Mouse (Mus musculus) limb, embryonic 13.5 days (tissue): Measurements from ENCODE around the gene Gm20594. TPM values are rescaled to one million over a fixed set of nuclear protein-coding genes. Genes with fewer than 3 reads are reported as not detected.

Experiments
- ATAC-seq: fragments of 200-750 bp; cut with Nextera tagmentation; 2 replicates; pipeline ENCODE4 v1.8.0; 2017; ENCODE audit warnings: low read depth, moderate number of reproducible peaks, moderate TSS enrichment; ENCODE audit not compliant: low FRiP score
- H3K27ac ChIP-seq: fragments of 300-500 bp; sonication (generic); 2 replicates; pipeline ENCODE4 v1.5.1; 2015; ENCODE audit warnings: inconsistent platforms, mild to moderate bottlenecking, moderate library complexity
- H3K27me3 ChIP-seq: fragments of 300-500 bp; sonication (generic); 2 replicates; pipeline ENCODE4 v1.6.1; 2015; ENCODE audit warnings: mild to moderate bottlenecking, inconsistent platforms
- H3K36me3 ChIP-seq: fragments of 300-500 bp; sonication (generic); 2 replicates; pipeline ENCODE4 v1.6.1; 2015; ENCODE audit warnings: inconsistent platforms, mild to moderate bottlenecking, moderate library complexity
- H3K4me1 ChIP-seq: fragments of 300-500 bp; sonication (generic); 2 replicates; pipeline ENCODE4 v1.6.1; 2015; ENCODE audit warnings: inconsistent platforms
- H3K4me2 ChIP-seq: fragments of 300-500 bp; sonication (generic); replicated peaks from 2 replicates; pipeline ENCODE4 v1.6.1; 2015; ENCODE audit warnings: inconsistent platforms, mild to moderate bottlenecking, moderate library complexity
- H3K4me3 ChIP-seq: fragments of 300-500 bp; sonication (generic); 2 replicates; pipeline ENCODE4 v1.5.1; 2015; ENCODE audit warnings: moderate library complexity, mild to moderate bottlenecking, inconsistent platforms
- H3K9ac ChIP-seq: fragments of 300-500 bp; sonication (generic); 2 replicates; pipeline ENCODE4 v1.6.1; 2015; ENCODE audit warnings: mild to moderate bottlenecking, inconsistent platforms
- H3K9me3 ChIP-seq: fragments of 300-500 bp; sonication (generic); 2 replicates; pipeline ENCODE4 v1.6.1; 2016; ENCODE audit warnings: inconsistent platforms
- WGBS: fragments of 180-500 bp; shearing (Covaris S2); methylation state at CpG from one replicate; pipeline ENCODE4 v1.1.7; 2015; 5-methylcytosine and 5-hydroxymethylcytosine counted together
- polyA plus RNA-seq: library from polyadenylated mRNA; unstranded; fragments of >200 nt; fragmentation: Nextera tagmentation; extraction: Ambion mirVana; gene quantifications from 2 replicates; pipeline ENCODE4 v1.2.1, GENCODE M21; 2015

The Gm20594 gene
- not detected in 2 replicates for polyA plus RNA-seq

DNA sequence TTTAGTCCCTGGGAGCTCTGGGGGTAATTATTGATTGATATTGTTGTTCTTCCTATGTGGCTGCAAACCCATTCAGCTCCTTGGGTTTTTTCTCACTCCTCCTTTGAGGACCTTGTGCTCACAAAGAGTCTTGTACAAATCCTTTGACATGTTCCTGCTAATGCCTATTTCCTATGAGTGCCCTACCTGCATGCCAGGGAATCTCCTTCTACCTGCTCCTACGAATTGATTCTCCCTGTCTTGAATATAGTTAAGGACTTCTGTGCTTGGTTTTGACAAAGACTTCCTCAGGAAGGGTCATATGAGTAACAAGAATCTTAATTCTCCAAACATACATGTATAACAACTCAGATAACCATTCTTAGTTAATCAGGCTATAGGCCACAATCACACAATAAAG, at the start of gene Gm20594:
TSS of gene Gm20594 (plus strand) at position 301 of the 400 bp plus-strand sequence.
- no peak for ATAC-seq

DNA sequence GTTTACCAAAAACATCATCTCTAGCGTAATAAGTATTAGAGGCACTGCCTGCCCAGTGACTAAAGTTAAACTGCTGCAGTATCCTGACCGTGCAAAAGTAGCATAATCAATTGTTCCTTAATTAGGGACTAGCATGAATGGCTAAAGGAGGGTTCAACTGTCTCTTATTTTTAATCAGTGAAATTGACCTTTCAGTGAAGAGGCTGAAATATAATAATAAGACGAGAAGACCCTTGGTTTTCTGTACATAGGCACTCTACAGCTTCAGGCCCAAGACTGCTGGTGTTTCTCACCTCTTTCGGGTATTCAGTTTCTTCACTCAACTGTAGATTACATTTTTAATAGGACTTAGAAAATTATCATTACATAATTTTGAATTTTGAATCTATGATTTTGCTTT, 398 bp downstream of the Gm20594 start:
- Histone ChIP-seq H3K4me3 (no peak overlapping the region), H3K36me3 (no peaks in the 10 kb centered on the region), H3K9ac (no peak overlapping the region), H3K27ac (no peak overlapping the region), H3K4me2 (no peak overlapping the region), H3K4me1 (no peaks in the 10 kb centered on the region), H3K9me3 (no peaks in the 10 kb centered on the region), H3K27me3 (no peaks in the 10 kb centered on the region)
- 84% methylated on average over 4 of the region's 4 CpGs for WGBS
- ATAC-seq, result peak; percentile 82

More for the DNA sequence above, at the start of gene Gm20594:
- Histone ChIP-seq H3K4me2 (no peak within 1 kb of the TSS), H3K9ac (no peak within 1 kb of the TSS), H3K9me3 (no peaks in the 10 kb centered on the region), H3K36me3 (no peaks in the 10 kb centered on the region), H3K27me3 (no peaks in the 10 kb centered on the region), H3K4me3 (no peak within 1 kb of the TSS), H3K27ac (no peak within 1 kb of the TSS), H3K4me1 (no peaks in the 10 kb centered on the region)
- 72% methylated on average over 1 of the region's 1 CpGs for WGBS

DNA sequence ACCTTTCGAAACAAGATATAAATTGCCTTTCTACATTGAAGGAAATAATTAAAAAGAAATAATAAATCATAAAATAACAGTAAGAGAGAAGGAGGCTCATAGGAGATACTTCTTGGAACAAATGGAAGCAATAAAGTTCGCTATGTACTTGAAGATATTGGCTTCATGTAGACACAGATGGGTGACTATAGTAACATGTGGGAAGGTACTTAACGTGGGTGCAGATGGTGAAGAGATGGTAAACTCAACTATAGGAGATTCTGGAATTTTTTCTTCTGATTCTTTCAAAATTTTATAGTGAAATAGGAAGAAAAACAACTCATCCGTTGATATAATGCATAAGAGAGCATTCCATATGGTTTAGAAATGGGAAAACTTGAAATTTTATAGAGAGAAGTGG, 16.1 kb downstream of the Gm20594 start:
- no peaks in the 10 kb centered on the region for H3K27me3 ChIP-seq
- 81% methylated on average over 4 of the region's 4 CpGs for WGBS

DNA sequence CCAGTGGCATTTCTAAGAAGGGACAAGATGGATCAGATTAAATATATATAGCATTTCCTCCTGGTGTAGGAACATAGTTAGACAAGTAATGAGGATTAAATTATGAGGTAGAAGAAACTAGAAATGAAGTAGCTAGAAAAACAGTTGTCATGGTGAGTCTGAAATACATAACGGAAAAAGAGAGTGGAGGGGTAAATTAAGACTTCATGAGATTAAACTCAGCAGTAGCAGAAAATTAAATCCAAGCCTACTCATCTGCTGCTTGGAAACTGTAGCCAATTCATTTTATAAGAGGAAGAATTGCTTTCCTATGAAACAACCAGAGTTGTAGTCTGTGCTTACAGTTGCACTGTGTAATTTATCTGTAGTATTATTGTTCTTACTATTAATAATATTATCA, 29.1 kb downstream of the Gm20594 start:
- H3K9ac ChIP-seq, result no peak overlapping the region
- H3K36me3 ChIP-seq, result no peaks in the 10 kb centered on the region
- no peak overlapping the region for H3K4me3 ChIP-seq
- H3K4me1 ChIP-seq, result no peaks in the 10 kb centered on the region
- ATAC-seq, result no peak
- H3K9me3 ChIP-seq, result no peaks in the 10 kb centered on the region
- no peak overlapping the region for H3K4me2 ChIP-seq
- 94% methylated on average over 1 of the region's 1 CpGs for WGBS
- H3K27ac ChIP-seq, result no peak overlapping the region
- no peaks in the 10 kb centered on the region for H3K27me3 ChIP-seq

More for the DNA sequence above, 16.1 kb downstream of the Gm20594 start:
- ATAC-seq, result no peak
- Histone ChIP-seq H3K27ac (no peak overlapping the region), H3K9me3 (peaks cover 4% of the 10 kb centered on the region; the same call in 1 of the 2 replicates), H3K4me1 (no peaks in the 10 kb centered on the region), H3K4me3 (no peak overlapping the region), H3K36me3 (no peaks in the 10 kb centered on the region), H3K4me2 (no peak overlapping the region), H3K9ac (no peak overlapping the region)

Other genes starting within 250 kb of the Gm20594 start
- gene Lrrtm4, start 201.0 kb downstream of the Gm20594 start, polyA plus RNA-seq, result 2.2 and 2.4 TPM in 2 replicates